Mouse (Mus musculus) myocyte (in vitro differentiated cells): ENCODE results near the gene Ubxn6. TPM values are rescaled to one million over a fixed set of nuclear protein-coding genes. Genes with fewer than 3 reads are reported as not detected.

Experiments
- H3K27me3 ChIP-seq: one replicate; pipeline ENCODE4 v1.6.1; 2011; ENCODE audit not compliant: control insufficient read depth, insufficient read depth, insufficient read length
- H3K36me3 ChIP-seq: one replicate; pipeline ENCODE4 v1.6.1; 2011; ENCODE audit not compliant: control insufficient read depth, insufficient read depth
- H3K4me2 ChIP-seq: one replicate; pipeline ENCODE4 v1.6.1; 2011; ENCODE audit warnings: low read depth, control low read depth
- H3K4me3 ChIP-seq: one replicate; pipeline ENCODE4 v1.5.1; 2011; ENCODE audit warnings: mild to moderate bottlenecking, control low read depth, moderate library complexity
- H3K79me2 ChIP-seq: one replicate; pipeline ENCODE4 v1.6.1; 2011; ENCODE audit not compliant: control insufficient read depth, insufficient read depth
- H3ac ChIP-seq: one replicate; pipeline ENCODE4 v1.6.1; 2011; ENCODE audit not compliant: control insufficient read depth, insufficient read length
- CEBPB ChIP-seq: IDR thresholded peaks from 2 replicates; pipeline ENCODE4 v1.6.1; 2011; ENCODE audit warnings: mild to moderate bottlenecking, moderate library complexity; ENCODE audit not compliant: poor library complexity, insufficient read depth, severe bottlenecking
- E2F4 ChIP-seq: IDR thresholded peaks from one replicate; pipeline ENCODE4 v1.6.1; 2011; ENCODE audit warnings: mild to moderate bottlenecking, control low read depth, moderate library complexity; ENCODE audit not compliant: insufficient read depth
- MYOD1 ChIP-seq, 3 experiments: IDR thresholded peaks; one replicate each; pipeline ENCODE4 v1.6.1; 2011; ENCODE audit warnings: control low read depth in 2 of 3, low read depth in 2 of 3, mild to moderate bottlenecking in 2 of 3, moderate library complexity in 1 of 3; ENCODE audit not compliant: insufficient read length in 2 of 3, control insufficient read depth in 1 of 3
- POLR2A ChIP-seq: IDR thresholded peaks from one replicate; pipeline ENCODE4 v1.6.1; 2011; ENCODE audit warnings: low read depth, mild to moderate bottlenecking, control low read depth, moderate library complexity; ENCODE audit not compliant: insufficient read length
- POLR2AphosphoS2 ChIP-seq: IDR thresholded peaks from one replicate; pipeline ENCODE4 v1.6.1; 2011; ENCODE audit warnings: low read depth, control low read depth; ENCODE audit not compliant: insufficient read length
- SRF ChIP-seq: IDR thresholded peaks from one replicate; pipeline ENCODE4 v1.6.1; 2011; ENCODE audit warnings: low read depth; ENCODE audit not compliant: control insufficient read depth, insufficient read length
- USF1 ChIP-seq: IDR thresholded peaks from one replicate; pipeline ENCODE4 v1.6.1; 2011; ENCODE audit warnings: low read depth, mild to moderate bottlenecking, control low read depth, moderate library complexity
- polyA plus RNA-seq: library from polyadenylated mRNA; unstranded; fragments of >200 nt; fragmentation: generic; extraction: Trizol; gene quantifications from one replicate; pipeline ENCODE4 v1.2.1, GENCODE M21; 2012; ENCODE audit warnings: missing spikeins

Gene Ubxn6
- polyA plus RNA-seq, 1 experiment, result 54.3 TPM

- Histone ChIP-seq H3K4me2 (no peak overlapping the region), H3K36me3 (peaks cover 11% of the 10 kb centered on the region), H3K4me3 (no peak overlapping the region), H3K27me3 (no peaks in the 10 kb centered on the region), H3K79me2 (peaks cover 32% of the 10 kb centered on the region), H3ac (no peak overlapping the region)
- TF ChIP-seq POLR2A (peak; percentile 52), CEBPB (no peak), POLR2AphosphoS2 (peak; percentile 82)
Observed at GRCm38 (mm10) chr17:56018347-56019131, 56.3 kb downstream of the Ubxn6 start.

GRCm38 (mm10) chr17:56017848-56018247 lies 57.0 kb downstream of the Ubxn6 start:
- peaks cover 25% of the 10 kb centered on the region for H3K79me2 ChIP-seq
- TF ChIP-seq E2F4 (no peak), POLR2A (no peak), MYOD1 (IDR thresholded peaks at IDR 0.05; ENCODE audit: control insufficient read depth in 1 of 3, insufficient read length in 2 of 3, low read depth in 2 of 3) (no peak), USF1 (no peak), POLR2AphosphoS2 (no peak), SRF (no peak)
- H3K36me3 ChIP-seq, result peaks cover 15% of the 10 kb centered on the region
- H3K27me3 ChIP-seq, result no peaks in the 10 kb centered on the region
- no peak overlapping the region for H3K4me2 ChIP-seq
- no peak overlapping the region for H3ac ChIP-seq
- no peak overlapping the region for H3K4me3 ChIP-seq

Other genes starting within 250 kb of the Ubxn6 start
- gene Zfp119a, start 196.1 kb downstream of the Ubxn6 start, polyA plus RNA-seq, result 0.98 TPM
- gene Zfp959, start 182.9 kb downstream of the Ubxn6 start, polyA plus RNA-seq, result 1.1 TPM
- 0.82 TPM for gene Zfp119b, start 125.5 kb downstream of the Ubxn6 start, polyA plus RNA-seq
- gene Ebi3, start 122.4 kb downstream of the Ubxn6 start, polyA plus RNA-seq, result not detected
- gene Yju2, start 115.9 kb downstream of the Ubxn6 start, polyA plus RNA-seq, result 9.3 TPM
- 0.13 TPM for gene Shd, start 104.6 kb downstream of the Ubxn6 start, polyA plus RNA-seq
- 0.36 TPM for gene Fsd1, start 88.5 kb downstream of the Ubxn6 start, polyA plus RNA-seq
- 0.46 TPM for gene Stap2, start 69.4 kb downstream of the Ubxn6 start, polyA plus RNA-seq
- 92.1 TPM for gene Mpnd, start 69.3 kb downstream of the Ubxn6 start, polyA plus RNA-seq
- gene Sh3gl1, start 38.4 kb downstream of the Ubxn6 start, polyA plus RNA-seq, result 66.9 TPM
- gene Chaf1a, start 34.6 kb downstream of the Ubxn6 start, polyA plus RNA-seq, result 8.0 TPM
- gene Hdgfl2, start 4.6 kb upstream of the Ubxn6 start, polyA plus RNA-seq, result 56.4 TPM
- gene Plin4, start 34.8 kb upstream of the Ubxn6 start, polyA plus RNA-seq, result 0.30 TPM
- gene Plin5, start 42.6 kb upstream of the Ubxn6 start, polyA plus RNA-seq, result 0.06 TPM
- gene Lrg1, start 47.0 kb upstream of the Ubxn6 start, polyA plus RNA-seq, result 0.04 TPM
- gene Sema6b, start 65.3 kb upstream of the Ubxn6 start, polyA plus RNA-seq, result 1.4 TPM
- 2.3 TPM for gene Tnfaip8l1, start 87.4 kb upstream of the Ubxn6 start, polyA plus RNA-seq
- gene Mydgf, start 108.9 kb upstream of the Ubxn6 start, polyA plus RNA-seq, result 73.9 TPM
- 37.1 TPM for gene Dpp9, start 143.9 kb upstream of the Ubxn6 start, polyA plus RNA-seq
- 43.6 TPM for gene Fem1a, start 181.8 kb upstream of the Ubxn6 start, polyA plus RNA-seq
- 9.1 TPM for gene Ticam1, start 201.8 kb upstream of the Ubxn6 start, polyA plus RNA-seq
- gene Plin3, start 217.8 kb upstream of the Ubxn6 start, polyA plus RNA-seq, result 44.8 TPM
- gene Arrdc5, start 225.3 kb upstream of the Ubxn6 start, polyA plus RNA-seq, result not detected
- gene Uhrf1, start 228.3 kb upstream of the Ubxn6 start, polyA plus RNA-seq, result 18.4 TPM